Mouse (Mus musculus) kidney, adult 2 months (tissue): ENCODE measurements around the gene Tmem115.

Experiments
- CTCF ChIP-seq: fragments of 200-500 bp; conservative IDR thresholded peaks from 2 replicates; pipeline ENCODE4 v1.5.1; 2011; ENCODE audit warnings: low read depth, mild to moderate bottlenecking, control low read depth, low read length, moderate library complexity, mixed read lengths; ENCODE audit not compliant: insufficient read depth, insufficient read length
- POLR2A ChIP-seq: fragments of 200-500 bp; IDR thresholded peaks from one replicate; pipeline ENCODE4 v1.6.1; 2011; ENCODE audit warnings: low read depth, low read length, control low read depth

DNA sequence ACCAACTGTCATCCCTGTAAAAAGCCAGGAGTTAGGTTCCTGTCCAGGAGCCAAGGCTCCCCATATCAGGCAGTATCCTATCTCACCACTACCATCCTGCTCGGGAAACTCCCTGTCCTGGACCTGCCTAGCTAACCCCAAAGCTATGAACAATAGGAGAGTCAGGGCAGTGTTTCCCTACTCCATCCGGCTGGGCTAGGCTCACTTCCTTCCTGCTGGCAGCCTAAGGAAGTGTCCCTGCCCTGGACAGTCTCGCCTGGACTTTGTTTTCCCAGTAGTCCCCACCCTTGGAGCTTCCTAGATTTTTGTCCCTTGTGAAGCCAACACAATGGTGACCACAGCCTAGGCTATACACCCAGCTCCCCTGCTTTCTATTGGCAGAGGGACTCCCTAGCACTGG is 33.1 kb downstream of the Tmem115 start:
- TF ChIP-seq CTCF, result peak; percentile 24; the same call in 1 of the 2 replicates
- TF ChIP-seq POLR2A, result no peak
